Mouse (Mus musculus) left cerebral cortex, adult 9 months (tissue): Measurements from ENCODE around the gene Serping1.
"Not testable (repeated sequence)": the region's sequence is repeated elsewhere in the genome, so short reads cannot be mapped to it uniquely, and the experiment has no call there.

Experiments used
- DNase-seq, 2 experiments: peaks; one replicate each; pipeline ENCODE4 v3.0.0; 2022; ENCODE audit warnings: low spot score in 2 of 2

Serping1 gene

DNA sequence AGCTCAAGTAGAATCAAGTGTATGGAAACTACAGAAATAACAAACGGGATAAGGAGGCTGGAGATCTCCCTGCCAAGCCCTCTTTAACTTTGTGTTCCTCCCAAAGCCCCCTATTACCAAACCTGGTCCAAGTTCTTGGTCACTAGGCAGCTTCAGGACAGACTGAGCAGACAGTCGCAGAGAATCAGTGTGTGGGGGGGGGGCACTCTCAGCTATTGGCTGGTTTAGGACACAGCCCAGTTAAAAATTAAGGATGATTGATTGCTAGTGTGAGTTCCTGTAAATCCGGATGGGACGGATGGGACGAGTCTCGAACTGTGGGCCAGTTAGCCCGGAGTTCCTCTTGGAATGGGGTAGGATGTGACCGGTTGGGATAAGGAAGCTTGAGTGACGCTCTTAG lies at the start of gene Serping1:
Gene Serping1 (minus strand): TSS at position 204 of the 400 bp plus-strand sequence.
- no peak for DNase-seq

DNA sequence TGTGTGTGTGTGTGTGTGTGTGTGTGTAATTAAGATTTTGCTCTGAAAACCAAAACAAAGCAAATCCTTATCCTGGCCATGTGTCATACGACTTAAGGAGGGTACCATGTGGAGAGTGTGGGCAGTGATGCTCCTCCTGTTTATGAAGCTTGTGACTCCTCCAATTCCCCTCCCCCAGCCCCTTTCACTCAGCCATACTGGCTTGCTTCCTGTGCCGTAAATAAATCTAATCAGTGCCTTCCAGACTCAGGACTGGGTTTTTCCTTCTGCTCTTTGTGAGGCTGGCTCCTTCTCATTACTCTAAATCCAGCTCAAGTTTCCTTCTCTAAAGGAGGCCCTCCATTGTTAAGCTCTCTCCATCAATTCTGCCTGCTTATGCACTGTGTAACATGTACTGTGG lies 48.0 kb upstream of the Serping1 start:
- DNase-seq, result no peak

GRCm38 (mm10) chr2:84822552-84822951 lies 47.3 kb upstream of the Serping1 start, which contains the start of gene Smtnl1:
Smtnl1 (minus strand) TSS chr2:84822652.
- no peak for DNase-seq

DNA sequence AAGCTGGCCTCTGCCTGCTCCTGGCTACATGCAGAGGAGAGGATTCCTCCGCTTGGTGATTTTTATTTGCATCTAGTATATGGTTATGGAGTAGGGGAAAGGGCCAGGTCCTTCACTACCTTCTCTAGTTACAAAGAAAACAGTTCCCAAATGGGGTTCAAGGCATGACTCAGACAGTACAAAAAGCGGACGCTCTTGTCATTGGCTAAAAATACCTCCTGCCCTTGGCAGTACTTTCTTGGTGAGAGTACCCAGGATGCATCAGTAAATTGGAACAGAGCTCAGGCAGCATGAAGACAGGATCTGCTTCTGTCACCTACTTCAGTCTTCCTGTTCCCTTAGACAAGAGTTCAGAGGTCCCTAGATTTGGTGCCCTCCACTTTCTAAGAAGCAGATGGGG lies 44.6 kb upstream of the Serping1 start:
- DNase-seq, result peak in 1 of 2 experiments; percentile 52

DNA sequence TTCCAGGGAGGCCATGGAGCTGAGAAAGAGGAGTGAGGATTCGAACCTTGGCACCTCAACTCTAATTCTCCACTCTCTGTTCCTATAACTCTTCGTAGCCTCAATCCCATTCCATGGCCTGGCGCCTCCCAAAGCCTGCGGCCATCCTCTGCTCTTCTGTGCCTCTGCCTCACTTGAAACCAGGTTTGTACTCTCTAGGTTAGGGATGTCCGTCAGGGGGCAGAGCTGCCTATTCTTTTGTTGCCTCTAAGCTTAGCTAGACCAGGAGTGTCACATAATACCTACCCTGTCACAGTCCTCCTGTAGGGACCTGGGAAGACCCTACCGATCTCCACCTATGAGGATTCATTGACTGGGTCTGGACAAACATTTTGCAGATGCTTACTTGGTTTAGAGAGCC lies 37.4 kb upstream of the Serping1 start:
- no peak for DNase-seq

GRCm38 (mm10) chr2:84811880-84812279 lies 36.6 kb upstream of the Serping1 start:
- DNase-seq, result no peak

DNA sequence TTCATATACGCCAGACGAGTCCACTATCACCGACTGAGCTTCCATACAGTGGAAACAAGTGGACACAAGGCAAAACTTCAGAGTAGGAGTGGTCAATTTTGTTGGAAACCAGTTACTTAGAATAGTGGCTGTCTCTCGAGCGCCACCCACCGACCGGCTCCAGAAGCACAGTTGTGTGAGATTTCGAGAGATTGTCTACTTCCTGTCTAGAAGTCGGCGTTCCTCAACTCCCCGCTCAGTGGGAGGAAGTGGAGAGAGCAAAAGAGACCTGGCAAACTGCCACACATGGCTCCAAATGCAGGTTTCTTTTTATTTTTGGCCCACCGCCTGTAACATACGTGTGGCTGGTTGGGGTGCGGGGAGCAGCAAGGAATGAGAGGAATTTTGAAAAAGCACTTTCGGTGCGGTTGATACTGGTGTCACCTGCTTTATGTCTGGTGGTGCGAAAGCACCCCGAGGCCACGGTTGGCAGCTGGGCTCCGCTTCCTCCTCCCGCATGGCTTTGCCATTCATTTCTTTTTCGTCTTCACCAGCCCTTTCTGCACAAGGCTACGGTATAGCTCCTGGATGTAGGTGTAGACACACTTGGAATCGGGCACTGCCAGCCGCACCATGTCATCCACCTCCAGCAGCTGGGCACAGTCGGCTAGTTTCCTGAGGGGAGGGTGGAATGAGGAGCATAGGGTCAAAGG lies 35.8 kb upstream of the Serping1 start:
- DNase-seq, result peak; percentile 70 to 94

- no peak for DNase-seq
Observed at GRCm38 (mm10) chr2:84810526-84810885, 35.3 kb upstream of the Serping1 start.

- DNase-seq, result no peak
Observed at GRCm38 (mm10) chr2:84809330-84809729, 34.1 kb upstream of the Serping1 start.

GRCm38 (mm10) chr2:84806546-84806945 lies 31.3 kb upstream of the Serping1 start:
- DNase-seq, result no peak

- no peak for DNase-seq
Observed at GRCm38 (mm10) chr2:84803963-84804362, 28.7 kb upstream of the Serping1 start.

DNA sequence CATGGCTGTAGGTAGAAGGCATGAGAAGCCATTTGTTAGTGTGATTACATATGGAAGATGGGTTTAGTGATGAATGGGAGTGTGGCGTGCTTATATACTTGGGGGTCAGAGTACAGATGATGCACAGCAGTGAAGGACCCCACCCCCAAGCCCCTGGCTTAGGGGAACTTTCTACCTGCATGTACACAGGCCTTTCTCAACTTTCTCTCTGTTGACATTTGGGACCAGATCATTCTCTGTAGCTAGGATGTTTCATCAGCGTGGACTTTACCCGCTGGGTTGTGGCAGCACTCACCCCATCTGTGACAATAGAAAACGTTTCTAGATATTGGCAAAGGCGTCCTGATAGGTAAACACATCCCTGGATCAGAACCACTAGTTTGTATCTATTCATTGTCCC lies 26.0 kb upstream of the Serping1 start:
- not testable (repeated sequence) for DNase-seq

DNA sequence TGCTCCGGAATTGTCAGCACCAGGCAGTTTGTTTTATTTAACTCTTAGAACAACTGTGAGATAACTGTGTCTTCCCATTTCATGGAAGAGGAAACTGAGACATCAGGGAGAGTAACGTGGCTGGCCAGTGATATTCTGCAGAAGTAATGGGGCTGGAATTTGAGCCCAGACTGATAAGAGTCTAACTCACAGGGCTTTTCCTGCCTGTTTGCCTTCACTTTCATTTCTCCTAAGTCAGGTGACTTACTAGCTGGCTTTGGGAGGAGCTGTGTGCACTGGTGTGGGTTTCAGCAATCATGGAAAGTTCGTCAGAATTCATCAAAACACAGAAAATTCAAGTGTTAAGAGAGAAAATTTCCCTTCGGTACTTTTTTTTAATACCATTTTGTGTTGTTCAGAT lies 25.1 kb upstream of the Serping1 start:
- no peak for DNase-seq

GRCm38 (mm10) chr2:84799041-84799561 lies 23.9 kb upstream of the Serping1 start:
- peak in 1 of 2 experiments; percentile 77 for DNase-seq

GRCm38 (mm10) chr2:84798493-84798921 lies 23.3 kb upstream of the Serping1 start, which contains the start of gene Ube2l6:
Ube2l6 (plus strand) TSS chr2:84798828.
- peak in 1 of 2 experiments; percentile 75 for DNase-seq

DNA sequence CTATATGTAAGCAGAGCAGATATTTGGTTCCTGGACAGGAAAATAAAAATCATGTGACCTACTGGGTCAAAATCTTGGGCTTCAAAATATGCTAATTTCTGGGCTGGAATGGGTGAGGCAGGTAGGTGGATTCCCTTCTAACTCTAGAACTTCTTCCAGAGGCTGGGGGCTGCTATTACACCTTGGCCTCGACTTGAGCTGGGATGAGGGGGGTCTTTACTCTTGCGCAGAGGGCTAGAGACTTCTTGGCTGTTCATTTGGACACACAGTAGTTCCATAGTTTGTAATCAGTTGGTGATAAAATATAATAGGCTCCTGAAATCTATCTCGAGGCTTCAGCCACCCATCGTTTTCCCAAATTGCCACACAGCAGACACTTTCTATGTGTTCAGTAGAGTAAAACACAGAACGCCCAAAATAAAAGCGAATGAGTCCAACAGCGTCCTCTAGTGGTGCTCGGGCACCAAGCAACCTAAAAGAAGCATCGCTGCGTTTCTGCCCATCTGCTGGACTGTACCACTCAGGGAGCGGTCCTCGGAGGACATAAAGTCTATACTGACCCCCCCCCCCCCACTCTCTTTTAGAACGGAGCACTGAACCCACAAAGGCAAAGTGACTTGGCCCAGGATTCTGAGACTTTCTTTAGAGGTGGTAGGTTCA lies 22.7 kb upstream of the Serping1 start:
- peak; percentile 58 to 92 for DNase-seq

GRCm38 (mm10) chr2:84793871-84794270 lies 18.6 kb upstream of the Serping1 start:
- no peak for DNase-seq

DNA sequence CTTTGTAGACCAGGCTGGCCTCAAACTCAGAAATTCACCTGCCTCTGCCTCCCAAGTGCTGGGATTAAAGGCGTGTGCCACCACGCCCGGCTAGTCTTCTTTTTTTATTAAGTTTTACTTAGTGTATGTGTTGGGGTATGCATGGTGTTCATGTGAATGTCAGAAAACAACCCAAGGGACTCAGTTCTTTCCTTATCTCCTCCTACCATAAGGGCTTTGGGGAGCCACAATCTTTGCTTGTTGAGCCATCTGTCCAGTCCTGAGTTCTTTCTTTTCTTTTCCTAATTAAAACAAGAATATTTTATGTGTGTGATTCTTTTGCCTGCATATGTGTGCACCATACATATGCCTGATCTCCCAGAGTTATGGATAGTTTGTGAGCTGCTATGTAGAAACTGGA lies 17.9 kb upstream of the Serping1 start:
- no peak for DNase-seq

- no peak for DNase-seq
Observed at GRCm38 (mm10) chr2:84792516-84792915, 17.3 kb upstream of the Serping1 start.

DNA sequence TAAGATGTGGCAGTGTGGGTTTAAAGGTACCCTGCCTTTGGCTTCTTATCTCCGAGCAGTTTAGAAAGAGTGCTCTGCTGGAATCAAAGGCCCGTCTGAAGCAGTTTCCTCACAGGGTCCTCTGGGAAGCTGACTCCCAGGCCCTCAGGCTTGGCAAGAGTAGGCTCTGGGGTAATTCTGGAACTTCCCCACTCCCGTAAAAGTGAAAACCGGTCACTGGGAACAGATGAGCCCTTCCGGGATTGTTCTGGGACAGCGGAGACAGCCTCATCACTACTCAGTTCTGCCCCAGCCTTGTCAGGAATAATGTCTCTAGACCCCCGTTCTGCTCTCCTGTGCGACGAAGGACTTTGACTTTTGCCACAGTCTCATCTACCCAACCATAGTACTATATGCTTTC lies 15.2 kb upstream of the Serping1 start:
- DNase-seq, result no peak

- DNase-seq, result no peak
Observed at GRCm38 (mm10) chr2:84788316-84788715, 13.1 kb upstream of the Serping1 start.

GRCm38 (mm10) chr2:84783840-84784566 lies 8.8 kb upstream of the Serping1 start:
- DNase-seq, result no peak
